Mouse (Mus musculus): ENCODE data around the gene Mxd3. TPM values are rescaled to one million over a fixed set of nuclear protein-coding genes. Genes with fewer than 3 reads are reported as not detected.

Mxd3 gene
- total RNA-seq, 2 experiments from 2014 or later = 162 to 332 TPM

GRCm38 (mm10) chr13:55337341-55337975 is 7.8 kb upstream of the Mxd3 start:
- no peak for ATAC-seq (replicated peaks; ENCODE audit: low FRiP score, poor library complexity, severe bottlenecking)

- no peak for ATAC-seq (replicated peaks; ENCODE audit: low FRiP score, poor library complexity, severe bottlenecking)
Observed at GRCm38 (mm10) chr13:55335701-55336100, 6.1 kb upstream of the Mxd3 start.

- no peak for ATAC-seq (replicated peaks; ENCODE audit: low FRiP score, poor library complexity, severe bottlenecking)
Observed at GRCm38 (mm10) chr13:55332331-55332730, 2.7 kb upstream of the Mxd3 start.

- ATAC-seq (replicated peaks; ENCODE audit: low FRiP score, poor library complexity, severe bottlenecking) = peak; percentile 70; the same call in 1 of the 2 replicates
Observed at GRCm38 (mm10) chr13:55330567-55331400, 1.2 kb upstream of the Mxd3 start.

GRCm38 (mm10) chr13:55329109-55329682 is 427 bp downstream of the Mxd3 start:
- peak; percentile 40 for ATAC-seq (replicated peaks; ENCODE audit: low FRiP score, poor library complexity, severe bottlenecking)

GRCm38 (mm10) chr13:55328641-55329040 is 982 bp downstream of the Mxd3 start:
- ATAC-seq (replicated peaks; ENCODE audit: low FRiP score, poor library complexity, severe bottlenecking) = no peak

GRCm38 (mm10) chr13:55328171-55328570 is 1.5 kb downstream of the Mxd3 start:
- ATAC-seq (replicated peaks; ENCODE audit: low FRiP score, poor library complexity, severe bottlenecking) = no peak

- ATAC-seq (replicated peaks; ENCODE audit: low FRiP score, poor library complexity, severe bottlenecking) = peak; percentile 50
Observed at GRCm38 (mm10) chr13:55327633-55328032, 2.0 kb downstream of the Mxd3 start.

GRCm38 (mm10) chr13:55327169-55327568 is 2.5 kb downstream of the Mxd3 start:
- ATAC-seq (replicated peaks; ENCODE audit: low FRiP score, poor library complexity, severe bottlenecking) = no peak

GRCm38 (mm10) chr13:55325596-55325995 is 4.0 kb downstream of the Mxd3 start:
- no peak for ATAC-seq (replicated peaks; ENCODE audit: low FRiP score, poor library complexity, severe bottlenecking)

- peak; percentile 56 for ATAC-seq (replicated peaks; ENCODE audit: low FRiP score, poor library complexity, severe bottlenecking)
Observed at GRCm38 (mm10) chr13:55322130-55322825, 7.3 kb downstream of the Mxd3 start.

- ATAC-seq (replicated peaks; ENCODE audit: low FRiP score, poor library complexity, severe bottlenecking) = peak; percentile 87
Observed at GRCm38 (mm10) chr13:55321434-55322129, 8.0 kb downstream of the Mxd3 start, which contains the start of gene Rab24. Gene Rab24, minus strand, starts transcription at chr13:55321946.

GRCm38 (mm10) chr13:55319931-55320533 is 9.6 kb downstream of the Mxd3 start, which contains the start of gene Prelid1:
Gene Prelid1, plus strand, starts transcription at chr13:55320500.
- no peak for ATAC-seq (replicated peaks; ENCODE audit: low FRiP score, poor library complexity, severe bottlenecking)

- no peak for ATAC-seq (replicated peaks; ENCODE audit: low FRiP score, poor library complexity, severe bottlenecking)
Observed at GRCm38 (mm10) chr13:55318351-55318750, 11.3 kb downstream of the Mxd3 start.

- ATAC-seq (replicated peaks; ENCODE audit: low FRiP score, poor library complexity, severe bottlenecking) = no peak
Observed at GRCm38 (mm10) chr13:55314891-55315412, 14.7 kb downstream of the Mxd3 start.

- 0 out of 2 replicates have a peak, but pooled peaks have one; percentile 21 for ATAC-seq (replicated peaks; ENCODE audit: low FRiP score, poor library complexity, severe bottlenecking)
Observed at GRCm38 (mm10) chr13:55313051-55313450, 16.6 kb downstream of the Mxd3 start.

- ATAC-seq (replicated peaks; ENCODE audit: low FRiP score, poor library complexity, severe bottlenecking) = 0 out of 2 replicates have a peak, but pooled peaks have one; percentile 25
Observed at GRCm38 (mm10) chr13:55312028-55312630, 17.5 kb downstream of the Mxd3 start.

GRCm38 (mm10) chr13:55300913-55301312 is 28.7 kb downstream of the Mxd3 start:
- no peak for ATAC-seq (replicated peaks; ENCODE audit: low FRiP score, poor library complexity, severe bottlenecking)

Data from erythroid progenitor cell, adult 5-6 weeks (primary cell).